Comparison of ENCODE assay signal across 19 mouse cellular contexts in genomic region chr2:117710173-117710813, GRCm38 (mm10).
A peak's percentile ranks its signal among the peaks of the same experiment; 100 is the strongest.
DNase-seq lines count a peak whose midpoint lies in the region; ATAC-seq lines count a peak whose summit lies in the region.
"Had no signal": no experiment of that assay in that cellular context is flagged by ENCODE, and none has a peak within 500 bp of the region (broad histone marks: within the 10 kb centered on the region; RNA-seq: fewer than 3 reads in every experiment).

No protein-coding gene starts in this region.

- DNase-seq in heart, postnatal 25 days (ENCODE audit: low spot score) = no peak
- DNase-seq in MN1 (ENCODE audit: low spot score) = peak; percentile 7
- DNase-seq in heart, postnatal 14 days = peak; percentile 5 to 12
- peak; percentile 42 for DNase-seq in lung, postnatal 36 days
- DNase-seq in urinary bladder, postnatal 36 days (ENCODE audit: low spot score in 2 of 2) = no peak
- no peak for DNase-seq in adrenal gland, adult 18-20 months (ENCODE audit: low spot score in 2 of 2)
- DNase-seq: adrenal gland, postnatal 10 days; cerebellum, adult 18-20 months; gastrocnemius, postnatal 14 days; liver, embryonic 13.5 days; midbrain, embryonic 14.5 days had no signal

- no peak overlapping the region for H3K9ac ChIP-seq in heart, embryonic 15.5 days
- H3K9ac ChIP-seq: embryonic facial prominence, embryonic 13.5 days; forebrain, embryonic 12.5 days; hindbrain, embryonic 15.5 days; liver, embryonic 13.5 days had no signal

- no peaks in the 10 kb centered on the region for H3K9me3 ChIP-seq in heart, embryonic 15.5 days (replicated peaks)
- H3K9me3 ChIP-seq: embryonic facial prominence, embryonic 13.5 days; forebrain, embryonic 12.5 days; hindbrain, embryonic 15.5 days; liver, embryonic 13.5 days had no signal

- no peaks in the 10 kb centered on the region for H3K36me3 ChIP-seq in heart, embryonic 15.5 days
- H3K36me3 ChIP-seq: embryonic facial prominence, embryonic 13.5 days; forebrain, embryonic 12.5 days; G1E; hindbrain, embryonic 15.5 days; liver, embryonic 13.5 days had no signal

- intact Hi-C loops in heart, postnatal 25 days (cut with DNase I) = no loop called here
- intact Hi-C loops in heart, postnatal 14 days (cut with DNase I) = no loop called here

- no peak overlapping the region for H3K4me2 ChIP-seq in heart, embryonic 15.5 days
- H3K4me2 ChIP-seq: embryonic facial prominence, embryonic 13.5 days; forebrain, embryonic 12.5 days; hindbrain, embryonic 15.5 days; liver, embryonic 13.5 days had no signal

- H3K27ac ChIP-seq in heart, embryonic 15.5 days = 0 out of 2 replicates have a peak overlapping the region, but pooled peaks have one; percentile 8
- H3K27ac ChIP-seq: embryonic facial prominence, embryonic 13.5 days; forebrain, embryonic 12.5 days; hindbrain, embryonic 15.5 days; layer of hippocampus, adult 2 months; left cerebral cortex, adult 2 months; liver, embryonic 13.5 days had no signal

- 61% methylated on average over 7 of the region's 7 CpGs for whole genome bisulfite sequencing in heart, embryonic 15.5 days

- peak; percentile 39; the same call in 1 of the 2 replicates for ATAC-seq in heart, embryonic 15.5 days (replicated peaks; ENCODE audit: insufficient number of reproducible peaks, insufficient read depth, low FRiP score, low read depth)
- ATAC-seq: intestine, embryonic 16.5 days had no signal

- H3K4me3 ChIP-seq in heart, embryonic 15.5 days = no peak overlapping the region
- H3K4me3 ChIP-seq: embryonic facial prominence, embryonic 13.5 days; forebrain, embryonic 12.5 days; hindbrain, embryonic 15.5 days; layer of hippocampus, adult 2 months; left cerebral cortex, adult 2 months; liver, embryonic 13.5 days had no signal

- no peaks in the 10 kb centered on the region for H3K4me1 ChIP-seq in heart, embryonic 15.5 days (replicated peaks)
- H3K4me1 ChIP-seq: embryonic facial prominence, embryonic 13.5 days; forebrain, embryonic 12.5 days; hindbrain, embryonic 15.5 days; liver, embryonic 13.5 days had no signal

- no peaks in the 10 kb centered on the region for H3K27me3 ChIP-seq in heart, embryonic 15.5 days
- H3K27me3 ChIP-seq: embryonic facial prominence, embryonic 13.5 days; forebrain, embryonic 12.5 days; hindbrain, embryonic 15.5 days; liver, embryonic 13.5 days had no signal

Comparison
In these comparisons a context has a peak if more than half of its experiments do, and no peak if none do; other contexts are left out.
1. DNase-seq: peak in MN1 (single experiment), heart, postnatal 14 days (2 of 2) and lung, postnatal 36 days (single experiment); none in heart, postnatal 25 days (single experiment), urinary bladder, postnatal 36 days (0 of 2) and adrenal gland, adult 18-20 months (0 of 2).